Mouse (Mus musculus): ENCODE measurements at regions not wholly inside any gene's neighbourhood (a gene's known extent, or its start where the extent isn't known, plus 50 kb on each side); places are given as distances from the start of the nearest gene placed in this dataset.
A peak's percentile ranks its signal among the peaks of the same experiment; 100 is the strongest.

GRCm38 (mm10) chr9:43930037-43930404 is 113.2 kb upstream of the Thy1 start:
- no peak for DNase-seq (ENCODE audit: low spot score in 2 of 2)

- no peak for DNase-seq (ENCODE audit: low spot score in 2 of 2)
Observed at GRCm38 (mm10) chr9:43930476-43930875, 112.7 kb upstream of the Thy1 start.

DNA sequence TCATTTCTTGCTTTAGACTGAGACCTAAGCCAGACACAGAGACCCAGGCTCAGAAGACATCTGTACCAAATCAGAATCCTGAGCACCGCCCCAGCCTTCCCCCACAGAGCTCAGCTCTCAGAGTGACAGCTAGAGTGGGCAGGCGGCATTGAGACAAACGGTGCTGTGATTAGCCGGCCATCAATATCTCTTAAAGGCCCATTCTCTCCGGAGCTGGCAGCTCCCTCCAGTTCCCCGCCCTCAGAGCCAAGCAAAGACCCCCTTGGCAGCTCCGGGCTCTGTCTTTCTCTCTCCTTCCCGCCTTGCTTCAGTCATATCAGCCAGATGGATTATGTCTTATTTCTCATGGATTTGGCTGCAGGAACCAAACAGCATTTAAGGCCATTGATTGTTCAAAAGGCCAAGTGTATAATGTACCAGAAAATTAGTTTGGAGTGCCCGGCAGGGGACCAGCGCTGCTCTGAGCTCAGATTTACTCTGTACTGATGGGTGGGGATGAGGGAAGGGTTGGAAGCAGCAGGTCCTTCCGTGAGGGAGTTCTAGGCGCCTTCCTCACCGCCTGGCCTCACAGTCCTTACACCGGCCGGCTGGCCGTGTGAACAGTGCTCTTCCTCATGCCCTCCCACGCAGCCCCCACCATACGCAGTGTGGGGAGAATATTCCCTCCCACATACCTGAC is 109.0 kb upstream of the Thy1 start:
- no peak for DNase-seq (ENCODE audit: low spot score in 2 of 2)

DNA sequence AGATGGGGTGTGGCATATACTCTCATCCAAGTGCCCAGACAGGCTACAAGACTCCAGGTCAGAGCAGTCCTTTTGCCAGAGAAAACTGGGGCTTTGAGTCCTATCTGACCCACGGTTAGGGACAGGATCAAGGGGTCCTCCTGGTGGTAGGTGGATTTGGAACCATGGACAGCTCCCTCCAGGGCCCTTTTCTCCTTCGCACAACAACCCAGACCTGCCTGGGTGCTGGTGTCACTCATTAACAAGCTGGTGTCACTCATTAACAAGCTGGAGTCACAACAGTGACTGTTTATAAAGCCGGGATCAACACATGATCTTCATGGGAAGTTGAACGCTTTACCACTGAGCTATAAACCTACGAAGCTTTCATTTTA is 108.5 kb upstream of the Thy1 start:
- DNase-seq (ENCODE audit: low spot score in 2 of 2): no peak

- no peak for DNase-seq (ENCODE audit: low spot score in 2 of 2)
Observed at GRCm38 (mm10) chr9:43939336-43939735, 103.8 kb upstream of the Thy1 start.

DNA sequence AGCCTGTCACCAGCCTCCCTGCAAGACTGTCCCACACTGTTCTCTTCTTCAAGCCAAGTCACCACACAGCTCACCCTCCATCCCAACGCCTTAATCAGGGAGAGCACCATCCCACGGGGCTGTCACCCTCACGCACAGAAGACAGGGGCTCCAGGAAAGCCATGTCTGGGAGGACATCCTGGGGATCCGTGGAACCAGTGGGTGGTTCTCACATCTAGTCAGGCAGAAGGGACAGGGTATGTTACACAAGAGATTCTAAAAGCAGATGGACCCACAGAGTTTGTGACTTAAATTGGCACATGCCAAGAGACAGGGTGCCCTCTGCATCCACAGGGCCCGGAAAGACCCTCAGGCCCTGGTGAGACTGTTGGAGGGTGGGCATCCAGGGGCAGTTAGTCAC is 101.0 kb upstream of the Thy1 start:
- no peak for DNase-seq (ENCODE audit: low spot score in 2 of 2)

DNA sequence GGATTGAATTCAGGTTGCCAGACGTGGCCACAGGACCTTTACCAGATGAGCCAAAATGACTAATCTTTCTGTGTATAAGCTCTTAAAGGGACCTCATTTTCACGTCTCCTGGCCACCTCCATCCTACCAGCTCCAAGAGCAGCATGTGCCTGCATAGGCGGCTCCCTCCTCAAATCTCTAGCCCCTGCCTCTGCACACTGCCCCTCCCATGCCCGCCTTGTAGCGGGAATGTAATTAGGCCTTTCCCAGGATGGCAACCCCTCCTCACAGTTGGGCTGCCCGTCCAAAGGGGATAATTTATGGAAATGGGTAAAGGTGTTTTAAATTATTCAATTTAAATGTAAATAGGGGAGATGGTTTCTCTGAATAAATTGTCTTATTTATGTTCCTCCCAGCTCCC is 99.7 kb upstream of the Thy1 start:
- DNase-seq (ENCODE audit: low spot score in 2 of 2): no peak

- DNase-seq (ENCODE audit: low spot score in 2 of 2): no peak
Observed at GRCm38 (mm10) chr9:43944816-43945741, 98.1 kb upstream of the Thy1 start.

DNA sequence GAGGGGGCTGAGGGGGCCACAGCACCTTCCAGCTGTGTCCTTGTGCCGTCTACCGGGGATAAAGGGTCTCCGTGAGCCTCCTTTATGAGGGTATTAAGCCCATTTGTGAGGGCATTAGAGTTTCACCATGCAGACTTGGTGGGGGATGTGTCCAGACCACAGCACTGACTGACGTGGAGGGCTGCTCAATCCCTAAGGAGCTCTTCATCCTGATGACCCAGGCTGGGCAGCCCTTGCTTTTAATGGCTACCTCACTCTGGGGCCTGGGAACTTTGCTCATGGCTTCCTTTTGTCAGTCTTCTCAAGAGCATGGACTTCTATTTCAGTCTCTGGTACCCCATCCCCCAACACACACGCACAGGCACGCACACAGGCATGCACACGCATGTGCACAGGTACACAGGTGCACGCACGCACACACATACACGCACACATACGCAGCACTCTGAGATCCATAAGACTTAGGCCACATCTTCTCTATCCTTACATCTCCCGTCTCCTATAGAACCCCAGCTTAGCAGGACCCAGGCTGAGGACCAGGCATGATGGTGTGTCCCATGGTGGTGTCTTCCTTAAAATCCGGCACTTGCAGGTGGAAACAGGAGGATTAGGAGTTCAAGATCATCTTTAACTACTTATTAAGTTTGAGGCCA is 97.1 kb upstream of the Thy1 start:
- no peak for DNase-seq (ENCODE audit: low spot score in 2 of 2)

GRCm38 (mm10) chr9:43947089-43947488 is 96.1 kb upstream of the Thy1 start:
- DNase-seq (ENCODE audit: low spot score in 2 of 2): no peak

DNA sequence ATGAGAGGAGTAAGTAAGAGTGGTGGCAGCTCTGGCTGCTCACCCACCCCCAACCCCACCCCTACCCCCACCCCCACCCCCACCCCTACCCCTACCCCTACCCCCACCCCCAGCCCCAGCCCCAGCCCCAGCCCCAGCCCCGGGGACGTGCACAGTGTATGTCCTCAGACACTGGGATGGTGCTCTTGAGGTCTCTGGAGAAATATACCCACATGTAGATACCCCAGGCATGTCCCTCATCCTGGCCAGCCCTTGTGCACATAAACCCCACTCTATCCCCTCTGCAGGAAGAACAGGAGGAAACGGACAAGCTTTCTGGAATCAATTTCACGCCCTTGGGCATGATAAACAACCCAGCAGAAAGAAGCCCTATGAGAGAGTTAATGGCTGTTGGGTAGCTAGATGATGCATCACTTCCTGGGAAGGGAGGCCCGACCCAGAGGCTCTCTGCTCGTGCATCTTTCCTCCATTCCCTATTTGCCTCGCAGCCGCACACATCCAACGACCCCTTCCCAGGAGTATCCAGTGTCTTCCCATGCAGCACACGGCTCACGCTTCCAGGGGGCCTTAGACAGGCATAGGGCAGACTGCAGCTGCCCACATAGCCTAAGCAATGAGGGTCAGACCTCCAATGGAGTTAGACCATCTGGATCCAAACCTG is 95.6 kb upstream of the Thy1 start:
- no peak for DNase-seq (ENCODE audit: low spot score in 2 of 2)

GRCm38 (mm10) chr9:43953128-43953527 is 90.1 kb upstream of the Thy1 start:
- no peak for DNase-seq (ENCODE audit: low spot score in 2 of 2)

GRCm38 (mm10) chr9:43959541-43959940 is 83.6 kb upstream of the Thy1 start:
- DNase-seq (ENCODE audit: low spot score in 2 of 2): peak in 1 of 2 experiments; percentile 24

GRCm38 (mm10) chr9:43961431-43961830 is 81.8 kb upstream of the Thy1 start:
- DNase-seq (ENCODE audit: low spot score in 2 of 2): no peak

DNA sequence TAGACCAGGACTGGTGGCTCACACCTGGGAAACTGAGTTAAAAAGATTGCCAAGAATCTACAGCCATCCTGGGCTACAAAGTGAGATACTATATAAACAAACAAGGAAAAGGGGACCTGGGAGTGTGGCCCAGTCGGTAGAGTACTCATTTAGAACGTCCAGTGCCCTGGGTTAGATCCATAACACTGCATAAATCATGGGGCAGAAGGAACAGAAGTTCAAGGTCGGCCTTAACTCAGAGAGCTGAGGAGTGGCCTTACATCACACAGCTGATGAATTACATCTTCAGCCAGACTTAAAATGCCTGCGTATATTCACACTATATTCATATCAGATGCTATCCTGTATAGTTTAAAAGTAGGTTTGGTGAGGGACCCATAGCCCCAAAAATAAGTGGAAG is 78.0 kb upstream of the Thy1 start:
- no peak for DNase-seq (ENCODE audit: low spot score in 2 of 2)

GRCm38 (mm10) chr9:43965811-43966210 is 77.4 kb upstream of the Thy1 start:
- DNase-seq (ENCODE audit: low spot score in 2 of 2): no peak

- no peak for DNase-seq (ENCODE audit: low spot score in 2 of 2)
Observed at GRCm38 (mm10) chr9:43970043-43970795, 73.0 kb upstream of the Thy1 start.

- no peak for DNase-seq (ENCODE audit: low spot score in 2 of 2)
Observed at GRCm38 (mm10) chr9:43970858-43971257, 72.3 kb upstream of the Thy1 start.

GRCm38 (mm10) chr9:43972290-43972689 is 70.9 kb upstream of the Thy1 start:
- peak; percentile 49 to 63 for DNase-seq (ENCODE audit: low spot score in 2 of 2)

- no peak for DNase-seq (ENCODE audit: low spot score in 2 of 2)
Observed at GRCm38 (mm10) chr9:43975405-43975804, 67.8 kb upstream of the Thy1 start.

DNA sequence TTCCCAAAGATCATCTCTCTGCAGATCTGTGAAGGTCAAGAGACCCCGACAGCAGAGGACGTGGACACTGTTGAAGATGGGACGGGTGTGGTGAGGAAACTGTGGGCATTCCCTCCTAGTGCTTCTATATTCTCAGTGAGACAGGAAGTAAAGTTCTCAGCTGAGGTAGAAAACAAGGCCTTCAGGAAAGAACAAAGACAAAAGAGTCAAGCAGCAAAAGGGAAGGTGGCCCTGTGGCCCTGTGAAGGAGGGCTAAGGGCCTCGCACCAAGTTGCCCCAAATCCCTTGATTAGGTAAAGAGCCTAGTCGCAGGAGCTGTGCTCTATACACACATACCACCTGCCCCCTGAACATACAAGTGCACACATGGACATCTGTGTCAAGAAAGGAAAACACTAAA is 66.8 kb upstream of the Thy1 start:
- DNase-seq (ENCODE audit: low spot score in 2 of 2): no peak
